Comparison of ENCODE assay signal across 15 mouse cellular contexts in genomic region chr3:149042527-149042926, GRCm38 (mm10). TPM values are rescaled to one million over a fixed set of nuclear protein-coding genes. Genes with fewer than 3 reads are reported as not detected.
DNase-seq lines count a peak whose midpoint lies in the region; ATAC-seq and TF ChIP-seq lines count a peak whose summit lies in the region.
"Had no signal": no experiment of that assay in that cellular context is flagged by ENCODE, and none has a peak within 500 bp of the region (broad histone marks: within the 10 kb centered on the region; RNA-seq: fewer than 3 reads in every experiment).

No protein-coding gene starts in this region.

- no peak overlapping the region for H3K4me2 ChIP-seq in lung, embryonic 14.5 days
- no peak overlapping the region for H3K4me2 ChIP-seq in hindbrain, embryonic 11.5 days (replicated peaks; ENCODE audit: low read depth, low read length)
- H3K4me2 ChIP-seq in midbrain, embryonic 11.5 days = no peak overlapping the region
- H3K4me2 ChIP-seq: heart, embryonic 12.5 days; liver, embryonic 15.5 days had no signal

- no peaks in the 10 kb centered on the region for H3K36me3 ChIP-seq in lung, embryonic 14.5 days (ENCODE audit: insufficient read depth)
- no peaks in the 10 kb centered on the region for H3K36me3 ChIP-seq in hindbrain, embryonic 11.5 days (ENCODE audit: control insufficient read depth, insufficient read depth, low read length)
- no peaks in the 10 kb centered on the region for H3K36me3 ChIP-seq in midbrain, embryonic 11.5 days (ENCODE audit: control insufficient read depth, insufficient read depth, low read length)
- H3K36me3 ChIP-seq: heart, embryonic 12.5 days; liver, embryonic 15.5 days had no signal

- peak; percentile 24; the same call in 1 of the 2 replicates for ATAC-seq in lung, embryonic 14.5 days (ENCODE audit: insufficient read depth)
- ATAC-seq in hindbrain, embryonic 11.5 days (ENCODE audit: low FRiP score) = peak; percentile 81
- ATAC-seq in midbrain, embryonic 11.5 days (ENCODE audit: low FRiP score) = peak; percentile 86
- ATAC-seq in activated CD4-positive, CD25-positive, alpha-beta regulatory T cell, adult 4 months = no peak

- no peak for DNase-seq in lung, embryonic 14.5 days
- no peak for DNase-seq in lung, adult 2 months
- peak; percentile 54 for DNase-seq in hindbrain, embryonic 11.5 days (ENCODE audit: low spot score)
- peak; percentile 92 for DNase-seq in midbrain, embryonic 11.5 days (ENCODE audit: low spot score, missing footprints)
- peak; percentile 26 for DNase-seq in yolk sac, embryonic 10.5 days (ENCODE audit: low spot score)
- DNase-seq in urinary bladder, postnatal 36 days (ENCODE audit: low spot score in 2 of 2) = no peak
- no peak for DNase-seq in frontal cortex, postnatal 10 days (ENCODE audit: low spot score in 2 of 2)
- DNase-seq: adrenal gland, postnatal 36 days; B cell, adult 2 months; kidney, adult 8-10 months had no signal

- TF ChIP-seq CTCF in lung, embryonic 14.5 days (IDR thresholded peaks at IDR 0.05; ENCODE audit: low read depth) = no peak
- TF ChIP-seq CTCF in lung, adult 2 months (IDR thresholded peaks at IDR 0.05; ENCODE audit: insufficient read depth, low read length) = no peak

- no peaks in the 10 kb centered on the region for H3K27me3 ChIP-seq in lung, embryonic 14.5 days (ENCODE audit: insufficient read depth, low read length)
- H3K27me3 ChIP-seq in hindbrain, embryonic 11.5 days (ENCODE audit: control insufficient read depth, insufficient read depth, low read length) = no peaks in the 10 kb centered on the region
- no peaks in the 10 kb centered on the region for H3K27me3 ChIP-seq in midbrain, embryonic 11.5 days (ENCODE audit: control insufficient read depth, insufficient read depth, low read length)
- H3K27me3 ChIP-seq: liver, embryonic 15.5 days; megakaryocyte, embryonic 14.5 days had no signal

- no peak overlapping the region for H3K9ac ChIP-seq in lung, embryonic 14.5 days
- no peak overlapping the region for H3K9ac ChIP-seq in hindbrain, embryonic 11.5 days (ENCODE audit: low read depth, low read length)
- no peak overlapping the region for H3K9ac ChIP-seq in midbrain, embryonic 11.5 days (ENCODE audit: low read length)
- H3K9ac ChIP-seq: heart, embryonic 12.5 days; liver, embryonic 15.5 days had no signal

- no peak overlapping the region for H3K4me3 ChIP-seq in lung, embryonic 14.5 days (ENCODE audit: low read depth, low read length)
- no peak overlapping the region for H3K4me3 ChIP-seq in lung, adult 2 months (replicated peaks; ENCODE audit: extremely low read depth, low read depth, low read length)
- H3K4me3 ChIP-seq in hindbrain, embryonic 11.5 days (ENCODE audit: low read depth, low read length) = no peak overlapping the region
- H3K4me3 ChIP-seq in midbrain, embryonic 11.5 days (ENCODE audit: low read depth, low read length) = no peak overlapping the region
- H3K4me3 ChIP-seq: erythroblast, embryonic 14.5 days; heart, embryonic 12.5 days; liver, embryonic 15.5 days; megakaryocyte, embryonic 14.5 days had no signal

- H3K27ac ChIP-seq in lung, embryonic 14.5 days (ENCODE audit: low read depth) = no peak overlapping the region
- H3K27ac ChIP-seq in hindbrain, embryonic 11.5 days (ENCODE audit: low read depth, low read length) = no peak overlapping the region
- no peak overlapping the region for H3K27ac ChIP-seq in midbrain, embryonic 11.5 days (ENCODE audit: low read depth, low read length)
- H3K27ac ChIP-seq: liver, embryonic 15.5 days had no signal

- WGBS in lung, embryonic 14.5 days = 56% methylated on average over 9 of the region's 9 CpGs
- WGBS in lung, adult 2 months = 59% methylated on average over 9 of the region's 9 CpGs
- 11% methylated on average over 9 of the region's 9 CpGs for WGBS in hindbrain, embryonic 11.5 days
- WGBS in midbrain, embryonic 11.5 days = 9% methylated on average over 9 of the region's 9 CpGs

- no peaks in the 10 kb centered on the region for H3K9me3 ChIP-seq in lung, embryonic 14.5 days (ENCODE audit: low read depth, low read length)
- H3K9me3 ChIP-seq in hindbrain, embryonic 11.5 days (ENCODE audit: control insufficient read depth, low read length) = no peaks in the 10 kb centered on the region
- no peaks in the 10 kb centered on the region for H3K9me3 ChIP-seq in midbrain, embryonic 11.5 days (ENCODE audit: control insufficient read depth, low read length)
- H3K9me3 ChIP-seq: heart, embryonic 12.5 days; liver, embryonic 15.5 days; megakaryocyte, embryonic 14.5 days had no signal

- TF ChIP-seq POLR2A in lung, adult 2 months (IDR thresholded peaks at IDR 0.05; ENCODE audit: borderline replicate concordance, extremely low read depth, low read depth, low read length) = no peak

- H3K4me1 ChIP-seq in lung, embryonic 14.5 days (ENCODE audit: insufficient read depth) = no peaks in the 10 kb centered on the region
- peaks cover 5% of the 10 kb centered on the region; the same call in 1 of the 2 replicates for H3K4me1 ChIP-seq in lung, adult 2 months (ENCODE audit: control insufficient read depth, insufficient read depth, low read length)
- no peaks in the 10 kb centered on the region for H3K4me1 ChIP-seq in hindbrain, embryonic 11.5 days (replicated peaks; ENCODE audit: control insufficient read depth, insufficient read depth, low read length)
- H3K4me1 ChIP-seq in midbrain, embryonic 11.5 days (ENCODE audit: control insufficient read depth, insufficient read depth, low read length) = peaks cover 18% of the 10 kb centered on the region
- H3K4me1 ChIP-seq: liver, embryonic 15.5 days; megakaryocyte, embryonic 14.5 days had no signal

RNA-seq across cellular contexts. Expression of gene Adgrl2, which starts 52.2 kb away (rescaled TPM):
- 83.2 and 83.3 TPM in 2 replicates for polyA plus RNA-seq in lung, embryonic 14.5 days (2014; fragmentation: Nextera tagmentation; extraction: Ambion mirVana)
- 92.7 and 94.3 TPM in 2 replicates for polyA plus RNA-seq in lung, adult 2 months (2012; rRNA removed)
- polyA plus RNA-seq in hindbrain, embryonic 11.5 days (2014; fragmentation: Nextera tagmentation; extraction: Ambion mirVana) = 77.5 and 80.7 TPM in 2 replicates
- polyA plus RNA-seq in midbrain, embryonic 11.5 days (2014; fragmentation: Nextera tagmentation; extraction: Ambion mirVana) = 124 and 131 TPM in 2 replicates
- polyA plus RNA-seq in activated CD4-positive, CD25-positive, alpha-beta regulatory T cell, adult 4 months (2017; shearing (Covaris generic)) = under 1 TPM in 1 of 2 experiments, not detected in 1; 0.17 TPM

Comparison
In these comparisons a context has a peak if more than half of its experiments do, and no peak if none do; other contexts are left out.
1. DNase-seq: peak in hindbrain, embryonic 11.5 days (single experiment), midbrain, embryonic 11.5 days (single experiment) and yolk sac, embryonic 10.5 days (single experiment); none in lung, embryonic 14.5 days (single experiment), lung, adult 2 months (single experiment), urinary bladder, postnatal 36 days (0 of 2) and frontal cortex, postnatal 10 days (0 of 2).
2. RNA of gene Adgrl2, which starts 52.2 kb away (polyA plus RNA-seq): 124 to 131 TPM in midbrain, embryonic 11.5 days, 92.7 to 94.3 TPM in lung, adult 2 months, 83.2 to 83.3 TPM in lung, embryonic 14.5 days and 77.5 to 80.7 TPM in hindbrain, embryonic 11.5 days; 0.17 TPM in activated CD4-positive, CD25-positive, alpha-beta regulatory T cell, adult 4 months; every median in the first group is over 10 times any median in the second.